Mouse (Mus musculus) kidney, embryonic 14.5 days (tissue): ENCODE measurements at regions not wholly inside any gene's neighbourhood (a gene's known extent, or its start where the extent isn't known, plus 50 kb on each side); places are given as distances from the start of the nearest gene placed in this dataset.

ENCODE experiments used
- ATAC-seq: fragments of 200-750 bp; cut with Nextera tagmentation; 2 replicates; pipeline ENCODE4 v1.8.0; 2017; ENCODE audit warnings: moderate number of reproducible peaks, mild to moderate bottlenecking, moderate TSS enrichment, moderate library complexity; ENCODE audit not compliant: low FRiP score, low TSS enrichment
- H3K27ac ChIP-seq: fragments of 300-500 bp; sonication (generic); 2 replicates; pipeline ENCODE4 v1.5.1; 2014; ENCODE audit warnings: low read depth, mild to moderate bottlenecking, low read length, moderate library complexity, mixed read lengths
- H3K27me3 ChIP-seq: fragments of 300-500 bp; sonication (generic); 2 replicates; pipeline ENCODE4 v1.6.1; 2014; ENCODE audit warnings: mild to moderate bottlenecking, low read length; ENCODE audit not compliant: control insufficient read depth, insufficient read depth
- H3K36me3 ChIP-seq: fragments of 300-500 bp; sonication (generic); 2 replicates; pipeline ENCODE4 v1.6.1; 2014; ENCODE audit warnings: low read length, mixed read lengths; ENCODE audit not compliant: control insufficient read depth, insufficient read depth
- H3K4me1 ChIP-seq: fragments of 300-500 bp; sonication (generic); 2 replicates; pipeline ENCODE4 v1.6.1; 2014; ENCODE audit warnings: low read length, mixed read lengths; ENCODE audit not compliant: control insufficient read depth, insufficient read depth
- H3K4me2 ChIP-seq: fragments of 300-500 bp; sonication (generic); replicated peaks from 2 replicates; pipeline ENCODE4 v1.6.1; 2014; ENCODE audit warnings: low read depth, mild to moderate bottlenecking, low read length
- H3K4me3 ChIP-seq: fragments of 300-500 bp; sonication (generic); 2 replicates; pipeline ENCODE4 v1.5.1; 2014; ENCODE audit warnings: mild to moderate bottlenecking, low read length
- H3K9ac ChIP-seq: fragments of 300-500 bp; sonication (generic); 2 replicates; pipeline ENCODE4 v1.6.1; 2014; ENCODE audit warnings: low read depth, mild to moderate bottlenecking, low read length, moderate library complexity
- H3K9me3 ChIP-seq: fragments of 300-500 bp; sonication (generic); 2 replicates; pipeline ENCODE4 v1.6.1; 2016; ENCODE audit warnings: low read length; ENCODE audit not compliant: control insufficient read depth
- WGBS: fragments of 180-500 bp; shearing (Covaris S2); extraction: QIAGEN DNeasy Blood & Tissue Kit; methylation state at CpG from one replicate; pipeline ENCODE4 v1.1.7; 2014; 5-methylcytosine and 5-hydroxymethylcytosine counted together

DNA sequence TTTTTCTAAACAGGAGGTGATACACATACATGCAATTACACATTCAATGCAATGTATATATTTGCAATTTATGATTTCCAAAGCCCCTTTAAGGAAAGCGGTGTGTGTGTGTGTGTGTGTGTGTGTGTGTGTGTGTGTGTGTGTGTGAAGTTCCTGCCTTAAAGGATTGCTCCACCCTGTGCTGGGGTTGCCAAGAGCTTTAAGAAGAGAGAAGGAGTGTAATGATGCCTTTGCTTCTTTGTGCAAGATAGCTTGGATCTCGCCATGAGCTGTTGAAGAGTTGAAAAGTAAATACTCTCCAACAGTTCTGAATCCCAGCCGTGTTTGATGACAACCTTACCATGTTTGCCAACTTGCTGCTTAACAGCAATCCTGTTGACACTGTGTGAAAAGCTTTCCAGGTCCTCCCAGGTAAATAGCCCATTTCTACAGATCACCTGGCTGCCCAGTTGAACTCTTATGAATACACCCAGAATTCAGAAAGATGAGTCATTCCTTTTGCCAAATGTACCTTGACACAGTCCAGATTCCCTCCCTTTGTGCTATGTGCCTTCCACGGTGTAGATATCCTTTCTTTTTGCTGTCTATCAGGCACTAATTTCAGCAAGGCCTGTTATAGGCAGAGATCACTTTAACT lies 216.3 kb downstream of the Ikzf2 start:
- Histone ChIP-seq H3K4me2 (no peak overlapping the region), H3K27me3 (no peaks in the 10 kb centered on the region), H3K4me3 (no peak overlapping the region), H3K27ac (no peak overlapping the region), H3K4me1 (peaks cover 11% of the 10 kb centered on the region; the same call in 1 of the 2 replicates), H3K36me3 (no peaks in the 10 kb centered on the region), H3K9me3 (no peaks in the 10 kb centered on the region), H3K9ac (no peak overlapping the region)
- WGBS, result 87% methylated on average over 4 of the region's 4 CpGs
- no peak for ATAC-seq

DNA sequence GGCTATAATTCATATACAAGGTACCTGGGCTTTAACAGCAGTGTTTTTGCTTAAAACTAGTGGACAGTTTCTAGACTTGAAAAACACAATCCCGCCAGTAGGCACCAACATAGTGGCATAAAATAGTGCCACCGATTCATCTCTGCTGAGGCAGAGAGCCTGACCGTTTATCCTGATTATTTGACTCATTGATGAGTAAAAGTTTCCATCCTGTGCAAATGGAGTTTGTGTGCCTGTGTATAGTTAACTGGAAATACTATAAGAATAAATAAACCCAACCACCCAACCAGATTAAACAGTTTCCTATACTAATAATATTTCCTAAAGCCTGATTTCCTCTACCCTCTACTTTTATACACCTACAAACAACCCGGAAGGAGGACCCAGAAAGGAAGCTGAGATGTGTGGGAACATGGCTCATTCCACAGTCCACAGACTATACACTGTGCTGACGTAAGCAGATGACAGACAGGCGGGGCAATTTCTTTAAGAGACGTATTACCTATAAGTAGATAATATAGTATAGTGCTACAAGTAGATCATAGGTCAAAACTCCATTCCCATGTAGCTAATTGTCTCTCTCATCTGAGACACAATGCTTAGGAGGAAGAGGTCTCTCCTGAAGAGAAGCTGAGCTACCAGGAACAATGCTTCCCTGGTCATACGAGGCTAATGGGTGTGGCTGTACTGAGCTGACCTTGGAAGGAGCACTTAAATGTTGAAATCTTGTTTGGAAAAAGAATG lies 217.7 kb downstream of the Ikzf2 start:
- Histone ChIP-seq H3K4me3 (no peak overlapping the region), H3K9ac (no peak overlapping the region), H3K27me3 (no peaks in the 10 kb centered on the region), H3K4me2 (no peak overlapping the region), H3K9me3 (no peaks in the 10 kb centered on the region), H3K27ac (no peak overlapping the region), H3K4me1 (peaks cover 11% of the 10 kb centered on the region; the same call in 1 of the 2 replicates), H3K36me3 (no peaks in the 10 kb centered on the region)
- ATAC-seq, result no peak
- WGBS, result 85% methylated on average over 8 of the region's 8 CpGs

DNA sequence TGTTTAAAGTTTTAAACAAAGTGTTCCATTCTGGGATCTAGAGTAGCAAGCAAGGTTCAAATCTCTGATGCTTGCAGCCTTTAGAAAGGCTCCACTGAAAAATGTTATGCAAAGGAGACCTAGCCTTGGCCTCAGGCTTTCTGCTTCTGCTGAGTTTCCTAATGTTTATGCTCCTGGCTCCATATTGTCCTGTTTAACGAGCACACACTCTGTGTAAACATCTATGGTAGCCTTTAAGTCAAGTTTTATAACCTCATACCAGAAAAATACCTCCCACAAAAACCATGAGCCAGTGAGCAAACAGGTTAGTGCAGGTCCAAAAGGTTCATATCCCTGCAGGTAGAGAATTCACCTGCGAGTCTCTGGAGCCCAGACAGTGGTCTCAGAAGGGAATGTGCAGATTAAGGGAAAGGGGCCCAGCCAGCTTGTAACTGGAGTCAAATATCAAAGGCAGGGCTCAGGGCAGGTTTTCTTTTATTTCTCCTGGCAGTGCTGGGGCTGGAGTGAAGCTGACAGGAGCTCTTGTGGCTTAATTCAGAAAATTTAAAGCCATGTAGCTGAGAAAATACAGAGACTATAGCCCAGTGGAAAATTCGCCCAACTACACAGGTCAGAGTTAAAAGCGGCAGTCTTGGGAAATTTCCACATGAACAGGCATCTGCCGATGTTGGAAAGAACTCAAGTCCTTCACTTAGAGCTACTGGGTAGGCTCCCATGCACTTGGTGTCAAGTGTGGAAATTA lies 220.3 kb downstream of the Ikzf2 start:
- peak; percentile 91 for ATAC-seq
- no peaks in the 10 kb centered on the region for H3K27me3 ChIP-seq
- H3K4me3 ChIP-seq, result no peak overlapping the region
- no peak overlapping the region for H3K9ac ChIP-seq
- H3K4me1 ChIP-seq, result peaks cover 11% of the 10 kb centered on the region; the same call in 1 of the 2 replicates
- no peak overlapping the region for H3K4me2 ChIP-seq
- no peaks in the 10 kb centered on the region for H3K36me3 ChIP-seq
- 8% methylated on average over 5 of the region's 5 CpGs for WGBS
- H3K27ac ChIP-seq, result peak overlapping the region; percentile 37; the same call in 1 of the 2 replicates
- H3K9me3 ChIP-seq, result no peaks in the 10 kb centered on the region

DNA sequence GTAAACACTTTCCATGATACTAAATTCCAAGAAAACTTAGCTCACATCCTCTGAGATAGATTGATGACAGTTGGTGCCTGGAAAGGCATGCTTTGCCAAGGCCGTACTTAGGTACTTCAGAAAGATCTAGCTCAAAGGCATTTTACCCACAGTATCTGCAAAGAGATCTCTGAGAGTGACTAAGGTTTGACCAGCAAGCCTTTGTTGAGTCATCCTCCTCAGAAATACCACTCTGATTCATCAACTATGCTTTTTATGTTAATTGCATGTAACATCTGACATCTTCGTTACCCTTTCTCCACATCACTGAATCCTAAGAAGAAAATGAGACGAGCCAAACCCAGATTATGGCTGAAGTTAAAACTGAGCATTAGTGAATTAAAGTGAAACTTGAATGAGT lies 225.9 kb downstream of the Ikzf2 start:
- H3K4me3 ChIP-seq, result no peak overlapping the region
- H3K4me1 ChIP-seq, result 0 out of 2 replicates have a peak, but pooled peaks cover under 1% of the 10 kb centered on the region
- no peaks in the 10 kb centered on the region for H3K9me3 ChIP-seq
- H3K27me3 ChIP-seq, result no peaks in the 10 kb centered on the region
- H3K36me3 ChIP-seq, result no peaks in the 10 kb centered on the region
- H3K4me2 ChIP-seq, result no peak overlapping the region
- ATAC-seq, result no peak
- 80% methylated on average over 3 of the region's 3 CpGs for WGBS
- no peak overlapping the region for H3K9ac ChIP-seq
- no peak overlapping the region for H3K27ac ChIP-seq

DNA sequence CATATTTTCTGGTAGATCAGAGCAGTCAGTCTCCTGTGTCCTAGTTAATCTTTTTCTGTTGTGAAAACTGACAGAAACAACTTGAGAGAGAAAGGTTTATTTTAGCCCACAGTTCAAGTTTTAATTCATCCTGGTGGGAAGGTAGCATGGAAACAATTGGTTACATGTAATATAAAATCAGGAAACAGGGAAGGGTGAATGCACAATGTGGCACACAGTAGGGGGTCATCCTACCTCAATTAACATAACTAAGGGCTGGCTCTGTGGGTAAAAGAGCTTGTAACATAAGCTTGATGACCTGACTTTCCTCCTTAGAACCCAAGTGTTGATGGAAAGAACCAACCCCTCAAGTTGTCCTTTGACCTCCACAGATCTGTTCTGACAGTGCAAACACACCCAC lies 227.1 kb downstream of the Ikzf2 start:
- Histone ChIP-seq H3K27me3 (no peaks in the 10 kb centered on the region), H3K9ac (no peak overlapping the region), H3K9me3 (no peaks in the 10 kb centered on the region), H3K4me3 (no peak overlapping the region), H3K36me3 (no peaks in the 10 kb centered on the region), H3K27ac (no peak overlapping the region), H3K4me2 (no peak overlapping the region), H3K4me1 (no peaks in the 10 kb centered on the region)
- ATAC-seq, result no peak

DNA sequence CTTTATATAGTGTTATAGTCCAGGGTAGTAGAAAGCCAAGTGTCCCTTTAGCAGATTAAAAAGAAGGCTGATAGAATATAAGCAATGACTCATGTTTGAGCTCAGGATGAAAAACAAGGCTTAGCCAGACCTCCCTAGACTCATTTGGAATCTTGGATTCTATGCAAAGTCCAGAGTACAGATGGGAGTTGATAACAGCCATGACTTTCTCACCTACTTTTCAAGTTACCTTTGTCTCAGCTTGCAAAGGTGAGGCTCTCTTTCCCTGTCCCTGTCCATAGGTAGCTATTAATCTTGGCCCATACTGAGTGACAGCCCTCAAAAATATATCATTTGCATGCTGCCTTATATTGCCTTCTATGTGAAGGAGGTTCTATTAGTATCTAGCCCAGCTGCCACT lies 229.6 kb downstream of the Ikzf2 start:
- H3K4me1 ChIP-seq, result no peaks in the 10 kb centered on the region
- no peak overlapping the region for H3K9ac ChIP-seq
- H3K9me3 ChIP-seq, result no peaks in the 10 kb centered on the region
- no peak overlapping the region for H3K4me2 ChIP-seq
- H3K27me3 ChIP-seq, result no peaks in the 10 kb centered on the region
- no peaks in the 10 kb centered on the region for H3K36me3 ChIP-seq
- H3K4me3 ChIP-seq, result no peak overlapping the region
- no peak overlapping the region for H3K27ac ChIP-seq
- ATAC-seq, result no peak

DNA sequence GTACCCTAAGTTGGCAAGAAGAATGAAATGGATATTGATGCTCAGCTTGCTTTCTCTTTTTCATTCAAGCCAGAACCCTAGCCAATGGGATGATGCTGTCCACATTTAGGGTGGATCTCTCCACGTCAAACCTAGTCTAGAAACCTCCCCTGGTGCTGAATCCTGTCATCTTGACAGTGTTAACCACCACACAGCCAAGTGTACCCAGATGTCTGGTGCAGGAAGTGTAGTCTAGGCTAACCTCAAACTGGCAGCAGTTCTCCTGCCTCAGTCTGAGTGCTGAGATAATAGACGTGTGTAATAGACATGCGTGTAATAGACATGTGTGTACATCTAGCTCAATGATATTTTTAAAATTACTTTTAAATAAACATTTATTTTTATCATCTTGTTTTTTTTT lies 233.1 kb downstream of the Ikzf2 start:
- Histone ChIP-seq H3K4me2 (no peak overlapping the region), H3K4me3 (no peak overlapping the region), H3K9ac (no peak overlapping the region), H3K27ac (no peak overlapping the region), H3K27me3 (no peaks in the 10 kb centered on the region), H3K36me3 (no peaks in the 10 kb centered on the region), H3K9me3 (no peaks in the 10 kb centered on the region), H3K4me1 (no peaks in the 10 kb centered on the region)
- ATAC-seq, result no peak
- 87% methylated on average over 3 of the region's 3 CpGs for WGBS

DNA sequence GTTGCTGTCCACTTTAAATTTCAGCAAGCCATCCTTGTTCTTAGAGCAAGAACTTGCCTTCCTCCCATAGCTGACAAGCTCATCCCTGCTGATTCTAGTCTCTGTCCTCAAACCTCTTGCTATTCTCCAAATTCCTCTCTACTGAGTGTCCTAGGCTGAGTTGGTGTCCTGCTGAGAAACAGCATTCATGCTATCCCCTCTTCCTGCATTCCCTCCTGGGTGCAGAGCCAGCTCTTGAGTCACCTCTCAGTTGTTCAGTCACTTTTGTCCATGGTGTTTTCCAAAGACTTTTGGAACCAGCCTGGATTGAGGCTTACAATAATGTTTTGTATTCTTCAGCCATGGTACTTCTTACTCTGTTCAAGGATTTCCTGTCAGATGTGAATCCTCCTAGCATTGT lies 234.1 kb downstream of the Ikzf2 start:
- ATAC-seq, result no peak
- no peak overlapping the region for H3K9ac ChIP-seq

DNA sequence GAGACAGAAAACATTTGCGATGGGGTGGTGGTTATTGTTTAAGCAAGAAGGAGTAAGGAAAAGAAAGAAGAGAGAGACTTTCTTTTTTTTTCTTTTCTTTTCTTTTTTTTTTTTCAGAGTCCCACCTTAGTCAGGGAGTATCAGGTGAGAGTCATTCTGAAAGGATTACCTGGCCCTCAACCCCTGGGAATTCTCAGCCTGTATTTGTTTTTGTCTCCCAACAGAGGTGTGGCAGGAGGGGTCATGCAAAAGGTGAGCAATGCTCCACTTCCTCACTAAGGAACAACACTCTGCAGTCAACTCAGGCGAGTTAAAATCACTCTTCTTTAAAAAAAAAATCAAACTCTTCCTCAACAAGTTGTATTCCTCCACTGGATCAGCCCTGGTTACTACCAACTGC lies 236.6 kb downstream of the Ikzf2 start:
- no peak overlapping the region for H3K9ac ChIP-seq
- H3K4me2 ChIP-seq, result no peak overlapping the region
- ATAC-seq, result no peak
- 60% methylated on average over 2 of the region's 2 CpGs for WGBS
- no peaks in the 10 kb centered on the region for H3K27me3 ChIP-seq
- no peaks in the 10 kb centered on the region for H3K4me1 ChIP-seq
- H3K27ac ChIP-seq, result no peak overlapping the region
- H3K9me3 ChIP-seq, result no peaks in the 10 kb centered on the region
- no peak overlapping the region for H3K4me3 ChIP-seq
- no peaks in the 10 kb centered on the region for H3K36me3 ChIP-seq

More for the DNA sequence above, 234.1 kb downstream of the Ikzf2 start:
- Histone ChIP-seq H3K4me1 (no peaks in the 10 kb centered on the region), H3K27ac (no peak overlapping the region), H3K36me3 (no peaks in the 10 kb centered on the region), H3K27me3 (no peaks in the 10 kb centered on the region), H3K9me3 (no peaks in the 10 kb centered on the region), H3K4me2 (no peak overlapping the region), H3K4me3 (no peak overlapping the region)
